21 mouse cellular contexts compared by ENCODE assay signal in genomic region chr4:45064577-45064976, GRCm38 (mm10). TPM values are rescaled to one million over a fixed set of nuclear protein-coding genes. Genes with fewer than 3 reads are reported as not detected.
DNase-seq lines count a peak whose midpoint lies in the region; ATAC-seq and TF ChIP-seq lines count a peak whose summit lies in the region.
"Had no signal": no experiment of that assay in that cellular context is flagged by ENCODE, and none has a peak within 500 bp of the region (broad histone marks: within the 10 kb centered on the region; RNA-seq: fewer than 3 reads in every experiment).

No protein-coding gene starts in this region.

- no peaks in the 10 kb centered on the region for H3K27me3 ChIP-seq in liver, postnatal 0 days (ENCODE audit: insufficient read depth, low read length)
- no peaks in the 10 kb centered on the region for H3K27me3 ChIP-seq in intestine, embryonic 16.5 days (replicated peaks; ENCODE audit: control insufficient read depth, insufficient read depth, low read length)
- H3K27me3 ChIP-seq: hindbrain, embryonic 12.5 days; hindbrain, embryonic 15.5 days had no signal

- TF ChIP-seq CTCF in liver, postnatal 0 days (IDR thresholded peaks at IDR 0.05; ENCODE audit: low read depth), result no peak

- peaks cover 14% of the 10 kb centered on the region for H3K4me1 ChIP-seq in liver, postnatal 0 days (ENCODE audit: insufficient read depth)
- no peaks in the 10 kb centered on the region for H3K4me1 ChIP-seq in intestine, embryonic 16.5 days (ENCODE audit: control insufficient read depth, insufficient read depth, low read length)

- ATAC-seq in liver, postnatal 0 days, result no peak
- peak; percentile 67 for ATAC-seq in intestine, embryonic 16.5 days
- ATAC-seq: CD4-positive, CD25-positive, alpha-beta regulatory T cell, adult 4 months; forebrain, embryonic 14.5 days; forebrain, postnatal 0 days had no signal

- TF ChIP-seq EP300 in liver, postnatal 0 days (IDR thresholded peaks at IDR 0.05; ENCODE audit: low read depth), result no peak

- no peak overlapping the region for H3K4me3 ChIP-seq in liver, postnatal 0 days (ENCODE audit: low read depth, low read length)
- no peak overlapping the region for H3K4me3 ChIP-seq in intestine, embryonic 16.5 days (ENCODE audit: low read length)
- H3K4me3 ChIP-seq: gastrocnemius, adult 2 months; hindbrain, embryonic 12.5 days; hindbrain, embryonic 15.5 days had no signal

- no peaks in the 10 kb centered on the region for H3K9me3 ChIP-seq in liver, postnatal 0 days (ENCODE audit: low read length)
- no peaks in the 10 kb centered on the region for H3K9me3 ChIP-seq in intestine, embryonic 16.5 days (ENCODE audit: control insufficient read depth, low read length)
- H3K9me3 ChIP-seq: hindbrain, embryonic 12.5 days; hindbrain, embryonic 15.5 days had no signal

- intact Hi-C loops in left cerebral cortex, postnatal 14 days (cut with DNase I), result no loop called here

- peak; percentile 26 to 44 for DNase-seq in kidney, adult 8-10 months
- no peak for DNase-seq in kidney, postnatal 4 days
- DNase-seq in liver, postnatal 0 days, result no peak
- no peak for DNase-seq in liver
- no peak for DNase-seq in left cerebral cortex, postnatal 14 days (ENCODE audit: low spot score in 2 of 2)
- DNase-seq in cerebellum, postnatal 25 days, result no peak
- DNase-seq: adrenal gland, adult 2 months; adrenal gland, postnatal 14 days; cerebellum, adult 11-12 months; cerebellum, adult 8-10 months; cerebellum, postnatal 10 days; forebrain, postnatal 0 days; gastrocnemius, adult 2 months; gastrocnemius, postnatal 14 days; heart, adult 11 months had no signal

- H3K27ac ChIP-seq in liver, postnatal 0 days (ENCODE audit: low read depth), result peak overlapping the region; percentile 29; the same call in 1 of the 2 replicates
- no peak overlapping the region; the same call in 1 of the 2 replicates for H3K27ac ChIP-seq in intestine, embryonic 16.5 days (ENCODE audit: low read length)
- H3K27ac ChIP-seq: gastrocnemius, adult 2 months; hindbrain, embryonic 12.5 days; hindbrain, embryonic 15.5 days had no signal

- WGBS in liver, postnatal 0 days (ENCODE audit: insufficient replicate concordance), result 75% methylated on average over 2 of the region's 2 CpGs
- WGBS in intestine, embryonic 16.5 days, result 57% methylated on average over 2 of the region's 2 CpGs

- no peak overlapping the region for H3K4me2 ChIP-seq in liver, postnatal 0 days (ENCODE audit: low read depth, low read length)
- no peak overlapping the region for H3K4me2 ChIP-seq in intestine, embryonic 16.5 days (ENCODE audit: low read depth, low read length)
- H3K4me2 ChIP-seq: heart, embryonic 11.5 days; hindbrain, embryonic 12.5 days; hindbrain, embryonic 15.5 days had no signal

- H3K9ac ChIP-seq in liver, postnatal 0 days (replicated peaks), result no peak overlapping the region
- H3K9ac ChIP-seq in intestine, embryonic 16.5 days (ENCODE audit: low read depth, low read length), result no peak overlapping the region
- H3K9ac ChIP-seq: forebrain, postnatal 0 days; hindbrain, embryonic 12.5 days; hindbrain, embryonic 15.5 days had no signal

- peaks cover 3% of the 10 kb centered on the region; the same call in 1 of the 2 replicates for H3K36me3 ChIP-seq in liver, postnatal 0 days (replicated peaks; ENCODE audit: insufficient read depth, low read length)
- H3K36me3 ChIP-seq in intestine, embryonic 16.5 days (ENCODE audit: control insufficient read depth, insufficient read depth, low read length), result peaks cover 2% of the 10 kb centered on the region; the same call in 1 of the 2 replicates

RNA-seq across cellular contexts. Expression of gene Fbxo10, which starts 19.8 kb away (rescaled TPM):
- polyA plus RNA-seq in liver, postnatal 0 days (2015; fragmentation: Nextera tagmentation; extraction: Ambion mirVana), result 1.5 and 2.0 TPM in 2 replicates
- 7.9 and 8.2 TPM in 2 replicates for polyA plus RNA-seq in intestine, embryonic 16.5 days (2015; fragmentation: Nextera tagmentation; extraction: Ambion mirVana)
- 10 to 100 TPM; 35.5 to 38.4 TPM for total RNA-seq in left cerebral cortex, postnatal 14 days (2021)

RNA-seq across cellular contexts. Expression of gene Tomm5, which starts 43.3 kb away (rescaled TPM):
- 144 and 147 TPM in 2 replicates for polyA plus RNA-seq in liver, postnatal 0 days (2015; fragmentation: Nextera tagmentation; extraction: Ambion mirVana)
- 367 and 411 TPM in 2 replicates for polyA plus RNA-seq in intestine, embryonic 16.5 days (2015; fragmentation: Nextera tagmentation; extraction: Ambion mirVana)
- total RNA-seq in left cerebral cortex, postnatal 14 days (2021), result 10 to 100 TPM; 68.3 to 76.1 TPM

RNA-seq across cellular contexts. Expression of gene Polr1e, which starts 46.2 kb away (rescaled TPM):
- polyA plus RNA-seq in liver, postnatal 0 days (2015; fragmentation: Nextera tagmentation; extraction: Ambion mirVana), result 8.7 and 11.0 TPM in 2 replicates
- 31.1 and 34.1 TPM in 2 replicates for polyA plus RNA-seq in intestine, embryonic 16.5 days (2015; fragmentation: Nextera tagmentation; extraction: Ambion mirVana)
- 10 to 100 TPM; 16.1 to 17.5 TPM for total RNA-seq in left cerebral cortex, postnatal 14 days (2021)

RNA-seq across cellular contexts. Expression of gene Zbtb5, which starts 52.4 kb away (rescaled TPM):
- polyA plus RNA-seq in liver, postnatal 0 days (2015; fragmentation: Nextera tagmentation; extraction: Ambion mirVana), result 5.4 and 6.5 TPM in 2 replicates
- polyA plus RNA-seq in intestine, embryonic 16.5 days (2015; fragmentation: Nextera tagmentation; extraction: Ambion mirVana), result 12.8 and 13.8 TPM in 2 replicates
- 10 to 100 TPM; 10.9 to 12.3 TPM for total RNA-seq in left cerebral cortex, postnatal 14 days (2021)

Comparison
In these comparisons a context has a peak if more than half of its experiments do, and no peak if none do; other contexts are left out.
1. DNase-seq: peak in kidney, adult 8-10 months (2 of 2); none in kidney, postnatal 4 days (0 of 2), liver, postnatal 0 days (single experiment), liver (single experiment), left cerebral cortex, postnatal 14 days (0 of 2) and cerebellum, postnatal 25 days (0 of 2).